Mouse (Mus musculus) embryonic facial prominence, embryonic 14.5 days (tissue): ENCODE measurements around the gene Gjc2. TPM values are rescaled to one million over a fixed set of nuclear protein-coding genes. Genes with fewer than 3 reads are reported as not detected.
A peak's percentile ranks its signal among the peaks of the same experiment; 100 is the strongest.

Experiments used
- ATAC-seq: fragments of 200-750 bp; cut with Nextera tagmentation; 2 replicates; pipeline ENCODE4 v1.8.0; 2017; ENCODE audit warnings: low read depth, moderate number of reproducible peaks, moderate TSS enrichment
- DNase-seq: peaks from one replicate; pipeline ENCODE4 v3.0.0-alpha.2; 2015; ENCODE audit warnings: low spot score
- H3K27ac ChIP-seq: fragments of 300-500 bp; sonication (generic); replicated peaks from 2 replicates; pipeline ENCODE4 v1.5.1; 2014; ENCODE audit warnings: low read depth, mild to moderate bottlenecking, low read length, moderate library complexity
- H3K27me3 ChIP-seq: fragments of 300-500 bp; sonication (generic); replicated peaks from 2 replicates; pipeline ENCODE4 v1.6.1; 2014; ENCODE audit warnings: low read length; ENCODE audit not compliant: control insufficient read depth, insufficient read depth
- H3K36me3 ChIP-seq: fragments of 300-500 bp; sonication (generic); 2 replicates; pipeline ENCODE4 v1.6.1; 2014; ENCODE audit warnings: low read length, mixed read lengths; ENCODE audit not compliant: control insufficient read depth, insufficient read depth
- H3K4me1 ChIP-seq: fragments of 300-500 bp; sonication (generic); 2 replicates; pipeline ENCODE4 v1.6.1; 2014; ENCODE audit warnings: antibody characterized with exemption, low read length; ENCODE audit not compliant: control insufficient read depth, insufficient read depth
- H3K4me2 ChIP-seq: fragments of 300-500 bp; sonication (generic); 2 replicates; pipeline ENCODE4 v1.6.1; 2014; ENCODE audit warnings: low read depth, mild to moderate bottlenecking, low read length, moderate library complexity, mixed read lengths
- H3K4me3 ChIP-seq: fragments of 300-500 bp; sonication (generic); 2 replicates; pipeline ENCODE4 v1.5.1; 2014; ENCODE audit warnings: low read depth, mild to moderate bottlenecking, low read length
- H3K9ac ChIP-seq: fragments of 300-500 bp; sonication (generic); 2 replicates; pipeline ENCODE4 v1.6.1; 2014; ENCODE audit warnings: low read depth, mild to moderate bottlenecking, low read length, moderate library complexity, mixed read lengths
- H3K9me3 ChIP-seq: fragments of 300-500 bp; sonication (generic); 2 replicates; pipeline ENCODE4 v1.6.1; 2016; ENCODE audit warnings: low read length; ENCODE audit not compliant: control insufficient read depth
- WGBS: fragments of 180-500 bp; shearing (Covaris S2); extraction: QIAGEN DNeasy Blood & Tissue Kit; methylation state at CpG from one replicate; pipeline ENCODE4 v1.1.7; 2014; 5-methylcytosine and 5-hydroxymethylcytosine counted together
- polyA plus RNA-seq: library from polyadenylated mRNA; unstranded; fragments of >200 nt; fragmentation: Nextera tagmentation; extraction: Ambion mirVana; gene quantifications from 2 replicates; pipeline ENCODE4 v1.2.1, GENCODE M21; 2014

Gjc2 gene
- polyA plus RNA-seq, 1 experiment from 2014 or later: 0.29 TPM

DNA sequence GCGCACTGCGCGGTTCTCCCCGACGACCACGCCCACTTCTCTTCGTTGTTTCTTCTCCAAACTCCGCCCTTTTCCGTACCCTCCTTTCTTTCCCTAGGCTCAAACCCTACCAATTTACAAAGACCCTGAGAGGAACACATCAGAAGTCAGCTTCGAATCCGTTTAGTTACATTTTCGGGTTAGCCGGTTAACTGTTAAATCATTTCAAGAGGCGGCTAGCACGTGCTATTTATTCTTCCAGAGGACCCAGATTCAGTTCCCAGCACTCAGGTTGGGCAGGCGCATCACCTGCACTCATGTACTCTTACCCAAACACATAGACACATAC lies 9.0 kb upstream of the Gjc2 start, which contains the start of gene Guk1:
TSS of gene Guk1 (minus strand) at position 154 of the 328 bp plus-strand sequence.
- H3K9ac ChIP-seq: peak within 1 kb of the TSS; percentile 78
- peak within 1 kb of the TSS; percentile 63 for H3K4me3 ChIP-seq
- peak; percentile 95 for DNase-seq
- no peak for ATAC-seq
- no peaks in the 10 kb centered on the region for H3K27me3 ChIP-seq
- WGBS: 5% methylated on average over 13 of the region's 16 CpGs
- no peaks in the 10 kb centered on the region for H3K9me3 ChIP-seq
- no peaks in the 10 kb centered on the region for H3K36me3 ChIP-seq
- no peaks in the 10 kb centered on the region for H3K4me1 ChIP-seq
- peak within 1 kb of the TSS; percentile 63 for H3K4me2 ChIP-seq
- H3K27ac ChIP-seq: peak within 1 kb of the TSS; percentile 85

DNA sequence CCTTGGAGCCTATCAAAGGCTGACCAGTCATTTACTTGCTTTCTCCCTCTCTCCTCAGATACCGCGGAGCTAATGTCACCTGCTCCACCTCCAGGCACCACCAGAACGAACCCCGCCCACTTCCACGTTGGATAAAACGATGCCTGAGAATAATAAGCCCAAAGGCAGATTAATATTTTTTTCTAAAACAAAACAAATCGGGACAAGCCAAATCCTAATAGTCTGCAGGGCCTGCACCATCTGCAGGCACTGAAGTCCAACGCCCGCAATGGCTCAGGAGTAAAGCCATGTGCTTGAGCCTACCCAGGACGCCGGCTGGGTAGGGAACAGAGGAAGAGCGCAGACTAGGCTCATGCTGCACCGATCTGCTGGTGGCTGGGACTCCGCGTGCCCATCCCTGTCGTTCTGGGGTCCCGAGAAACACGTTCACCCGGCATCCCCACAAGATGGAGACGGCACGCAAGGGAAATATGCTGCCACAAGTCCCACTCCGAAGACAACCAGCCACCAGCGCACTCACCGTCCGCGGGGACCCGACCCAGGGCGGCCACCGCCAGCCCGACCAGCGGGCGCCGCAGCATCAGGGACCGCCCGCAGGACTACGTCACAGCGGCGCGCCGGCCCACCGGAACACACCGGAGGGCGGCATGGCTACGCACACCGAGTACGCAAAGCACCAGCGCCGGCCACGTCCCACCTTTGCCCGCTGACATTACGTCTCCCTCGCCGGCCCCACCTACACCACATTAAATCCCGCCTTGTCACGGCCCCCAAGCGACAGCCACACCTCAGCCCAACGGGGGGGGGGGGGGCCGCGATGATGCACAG lies 8.4 kb upstream of the Gjc2 start:
- Histone ChIP-seq H3K27ac (peak overlapping the region; percentile 85), H3K9ac (peak overlapping the region; percentile 78), H3K9me3 (no peaks in the 10 kb centered on the region), H3K36me3 (0 out of 2 replicates have a peak, but pooled peaks cover 2% of the 10 kb centered on the region), H3K4me2 (peak overlapping the region; percentile 63), H3K4me3 (peak overlapping the region; percentile 63), H3K27me3 (no peaks in the 10 kb centered on the region), H3K4me1 (no peaks in the 10 kb centered on the region)
- DNase-seq (no peak), ATAC-seq (peak; percentile 97)
- under 1% methylated on average over 19 of the region's 59 CpGs for WGBS

- no peaks in the 10 kb centered on the region for H3K27me3 ChIP-seq
These were observed 4.7 kb upstream of the Gjc2 start for GRCm38 (mm10) chr11:59187706-59188105.

GRCm38 (mm10) chr11:59185490-59185889 lies 2.5 kb upstream of the Gjc2 start:
- no peaks in the 10 kb centered on the region for H3K27me3 ChIP-seq
- H3K4me2 ChIP-seq: no peak overlapping the region
- H3K27ac ChIP-seq: no peak overlapping the region
- peaks cover 36% of the 10 kb centered on the region for H3K36me3 ChIP-seq
- H3K9ac ChIP-seq: no peak overlapping the region
- no peaks in the 10 kb centered on the region for H3K4me1 ChIP-seq
- 62% methylated on average over 5 of the region's 5 CpGs for WGBS
- ATAC-seq (no peak), DNase-seq (no peak)
- no peak overlapping the region for H3K4me3 ChIP-seq
- H3K9me3 ChIP-seq: no peaks in the 10 kb centered on the region

More at GRCm38 (mm10) chr11:59187706-59188105, 4.7 kb upstream of the Gjc2 start:
- no peak overlapping the region for H3K4me3 ChIP-seq
- no peak overlapping the region for H3K4me2 ChIP-seq
- peaks cover 36% of the 10 kb centered on the region for H3K36me3 ChIP-seq
- H3K9me3 ChIP-seq: no peaks in the 10 kb centered on the region
- WGBS: 77% methylated on average over 6 of the region's 6 CpGs
- no peaks in the 10 kb centered on the region for H3K4me1 ChIP-seq
- ATAC-seq (no peak), DNase-seq (no peak)
- H3K9ac ChIP-seq: no peak overlapping the region
- H3K27ac ChIP-seq: no peak overlapping the region

DNA sequence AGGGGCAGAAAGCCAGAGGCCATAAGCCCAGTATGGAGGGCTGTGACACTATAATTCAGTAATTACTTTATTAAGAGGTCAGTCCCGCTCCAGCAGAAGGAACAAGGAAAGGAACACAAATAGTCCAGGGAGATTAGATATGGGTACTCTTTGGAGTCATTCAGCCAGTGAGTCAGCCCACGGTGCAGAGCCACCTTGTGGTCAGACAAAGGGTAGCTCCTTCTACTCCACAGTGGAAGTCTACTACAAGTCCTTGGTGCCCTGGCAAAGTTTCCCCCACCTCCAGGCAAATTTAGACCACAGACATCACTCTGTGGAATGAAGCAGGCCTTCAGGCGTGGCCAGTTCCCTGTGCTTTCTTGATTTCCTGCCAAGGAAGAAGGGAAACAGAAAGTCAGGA lies 808 bp upstream of the Gjc2 start:
- ATAC-seq (0 out of 2 replicates have a peak, but pooled peaks have one; percentile 42), DNase-seq (peak; percentile 50)
- Histone ChIP-seq H3K36me3 (peaks cover 36% of the 10 kb centered on the region), H3K4me2 (no peak overlapping the region), H3K4me3 (no peak overlapping the region), H3K27me3 (peaks cover 11% of the 10 kb centered on the region), H3K9ac (no peak overlapping the region), H3K4me1 (no peaks in the 10 kb centered on the region), H3K9me3 (no peaks in the 10 kb centered on the region), H3K27ac (no peak overlapping the region)
- 33% methylated on average over 3 of the region's 3 CpGs for WGBS

DNA sequence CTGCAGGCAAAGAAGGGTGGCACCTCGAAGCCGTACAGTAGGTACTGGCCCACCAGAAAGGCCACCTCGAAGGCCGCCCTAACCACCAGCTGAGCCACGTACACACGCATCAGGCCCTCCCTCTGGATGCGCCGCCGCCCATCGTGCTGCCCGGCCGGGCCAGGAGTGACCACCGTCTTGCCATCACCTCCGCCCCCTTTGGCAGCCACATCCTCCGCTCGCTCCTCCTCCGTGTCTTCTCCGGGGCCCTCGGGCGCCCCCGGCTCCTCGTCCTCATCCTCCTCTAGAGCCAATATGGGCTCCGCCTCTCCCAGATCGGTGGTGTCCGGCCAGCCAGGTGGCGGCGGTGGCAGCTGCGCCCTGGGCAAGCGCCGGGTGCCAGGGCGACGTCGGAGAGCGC lies 6.1 kb downstream of the Gjc2 start:
- DNase-seq (no peak), ATAC-seq (no peak)
- Histone ChIP-seq H3K9ac (no peak overlapping the region), H3K9me3 (no peaks in the 10 kb centered on the region), H3K36me3 (no peaks in the 10 kb centered on the region), H3K4me1 (no peaks in the 10 kb centered on the region), H3K27ac (no peak overlapping the region), H3K27me3 (peaks cover 59% of the 10 kb centered on the region), H3K4me2 (peak overlapping the region; percentile 38; the same call in 1 of the 2 replicates), H3K4me3 (peak overlapping the region; percentile 28)
- WGBS: 8% methylated on average over 19 of the region's 34 CpGs

DNA sequence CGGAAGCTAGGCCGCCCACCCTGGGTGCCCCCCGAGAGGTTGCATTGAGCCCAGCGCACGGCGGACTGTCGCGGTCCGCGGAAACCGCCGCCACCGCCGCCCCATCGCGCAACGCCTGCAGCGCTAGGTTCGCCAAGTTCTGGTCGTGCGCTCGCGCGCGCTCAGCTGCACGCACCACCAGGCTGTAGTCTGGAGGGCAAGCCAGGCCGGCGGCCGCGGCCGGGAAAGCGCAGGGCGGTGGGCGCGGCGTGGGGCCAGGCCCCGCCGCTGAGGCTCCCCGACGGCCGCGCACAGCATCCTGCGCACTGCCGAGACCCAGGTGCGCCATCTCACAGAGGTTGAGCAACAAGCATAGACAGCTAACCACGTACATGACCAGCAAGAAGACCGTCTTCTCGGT lies 6.5 kb downstream of the Gjc2 start:
- H3K9ac ChIP-seq: peak overlapping the region; percentile 14; the same call in 1 of the 2 replicates
- peaks cover 59% of the 10 kb centered on the region for H3K27me3 ChIP-seq
- WGBS: 8% methylated on average over 13 of the region's 48 CpGs
- peak overlapping the region; percentile 28 for H3K4me3 ChIP-seq
- H3K9me3 ChIP-seq: no peaks in the 10 kb centered on the region
- DNase-seq: no peak
- no peak for ATAC-seq
- H3K4me1 ChIP-seq: no peaks in the 10 kb centered on the region
- H3K4me2 ChIP-seq: peak overlapping the region; percentile 38
- no peak overlapping the region for H3K27ac ChIP-seq
- no peaks in the 10 kb centered on the region for H3K36me3 ChIP-seq

DNA sequence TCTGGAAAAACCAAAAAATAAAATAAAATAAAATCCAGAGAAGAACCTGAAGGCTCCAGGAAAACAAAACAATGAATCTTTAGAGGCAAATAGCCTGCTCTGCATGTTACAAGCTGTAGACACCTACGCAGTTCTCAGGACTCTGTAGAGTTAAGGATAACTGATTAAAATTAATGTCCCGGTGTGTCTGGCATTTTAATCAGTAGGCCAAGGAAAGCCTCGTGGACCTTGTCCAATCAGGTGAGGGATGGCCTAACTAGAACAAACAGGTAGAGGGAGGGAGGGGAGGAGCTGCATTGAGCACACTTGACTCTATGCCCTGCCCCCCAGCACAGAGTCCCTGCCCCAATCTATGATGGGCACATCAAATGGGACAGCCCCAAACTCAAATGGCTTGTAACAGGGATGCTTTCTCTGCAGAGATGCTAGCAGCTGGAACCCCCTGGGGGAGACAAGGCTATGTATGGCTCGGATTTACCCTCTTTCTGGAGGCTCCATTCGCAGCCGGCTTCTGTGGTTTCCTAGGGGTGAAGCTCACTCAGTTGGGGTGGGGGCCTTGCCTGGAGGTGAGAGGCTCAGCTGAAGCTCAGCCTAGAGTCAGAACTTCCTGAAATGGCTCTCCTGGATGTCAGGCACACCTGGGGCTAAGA lies 8.7 kb downstream of the Gjc2 start:
- no peak overlapping the region for H3K4me3 ChIP-seq
- H3K27me3 ChIP-seq: peaks cover 52% of the 10 kb centered on the region
- no peak overlapping the region for H3K27ac ChIP-seq
- no peaks in the 10 kb centered on the region for H3K36me3 ChIP-seq
- ATAC-seq: no peak
- DNase-seq: no peak
- H3K4me2 ChIP-seq: no peak overlapping the region
- H3K4me1 ChIP-seq: no peaks in the 10 kb centered on the region
- H3K9ac ChIP-seq: no peak overlapping the region
- WGBS: 65% methylated on average over 6 of the region's 6 CpGs
- H3K9me3 ChIP-seq: no peaks in the 10 kb centered on the region
